Mouse (Mus musculus): ENCODE data around the gene Prx. TPM values are rescaled to one million over a fixed set of nuclear protein-coding genes. Genes with fewer than 3 reads are reported as not detected.

Gene Prx
- total RNA-seq (2023): under 1 TPM in 1 of 2 experiments, not detected in 1; 0.13 TPM

DNA sequence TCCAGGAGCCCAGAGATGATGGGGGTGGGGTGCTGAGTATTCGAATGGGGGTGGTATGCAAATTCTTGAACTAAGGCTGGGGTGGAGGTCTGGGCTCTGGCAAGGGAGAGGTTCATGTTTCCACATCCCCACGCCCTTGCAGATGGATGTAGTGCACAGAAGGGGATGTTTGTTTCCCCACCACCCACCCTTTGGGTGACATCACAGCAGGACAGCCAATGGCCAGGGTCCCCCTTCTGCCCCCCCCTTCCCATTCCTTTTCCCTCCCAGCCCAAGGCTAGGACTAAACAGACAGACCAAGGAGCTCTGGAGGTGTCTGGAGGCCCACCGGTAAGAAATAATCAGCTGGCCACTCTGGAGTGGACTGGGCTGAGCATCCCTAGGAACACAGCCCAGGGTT, at the start of gene Prx:
TSS of gene Prx (plus strand) at position 289 of the 400 bp plus-strand sequence.

DNA sequence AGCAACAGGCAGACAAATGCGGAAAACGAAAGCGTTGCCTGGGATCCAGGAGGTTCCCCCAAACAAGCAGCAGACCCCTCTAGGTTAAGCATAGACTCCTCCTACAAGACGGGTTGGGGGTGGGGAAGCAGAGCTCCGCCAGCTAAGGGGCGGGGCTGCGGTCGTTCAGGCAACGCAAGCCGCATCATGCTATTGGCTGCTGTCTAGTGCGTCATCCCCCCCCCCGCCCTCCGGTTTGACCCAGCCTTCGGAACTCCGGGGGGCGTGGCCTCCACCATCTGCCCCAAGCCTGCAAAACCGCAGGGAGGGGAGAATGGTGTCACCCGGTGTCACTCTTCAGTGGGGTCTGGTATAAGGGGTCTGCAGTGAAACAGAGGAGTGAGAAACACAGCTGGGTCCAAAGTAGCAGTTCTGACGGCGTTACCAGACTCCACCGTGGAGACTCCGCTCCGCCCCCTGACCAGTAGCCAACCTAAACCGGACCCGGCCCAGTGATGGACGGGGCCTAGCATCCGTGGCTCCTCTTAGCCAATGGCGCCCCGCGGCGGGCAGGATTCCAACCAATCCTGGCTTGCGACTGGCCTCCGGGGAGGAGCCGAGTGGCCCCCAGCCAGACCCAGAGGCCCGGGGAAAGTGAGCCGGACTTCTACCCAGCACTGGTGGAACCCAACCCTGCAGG, 25.8 kb upstream of the Prx start, which contains the start of gene Sertad3:
TSS of gene Sertad3 (plus strand) at position 613 of the 679 bp plus-strand sequence.

DNA sequence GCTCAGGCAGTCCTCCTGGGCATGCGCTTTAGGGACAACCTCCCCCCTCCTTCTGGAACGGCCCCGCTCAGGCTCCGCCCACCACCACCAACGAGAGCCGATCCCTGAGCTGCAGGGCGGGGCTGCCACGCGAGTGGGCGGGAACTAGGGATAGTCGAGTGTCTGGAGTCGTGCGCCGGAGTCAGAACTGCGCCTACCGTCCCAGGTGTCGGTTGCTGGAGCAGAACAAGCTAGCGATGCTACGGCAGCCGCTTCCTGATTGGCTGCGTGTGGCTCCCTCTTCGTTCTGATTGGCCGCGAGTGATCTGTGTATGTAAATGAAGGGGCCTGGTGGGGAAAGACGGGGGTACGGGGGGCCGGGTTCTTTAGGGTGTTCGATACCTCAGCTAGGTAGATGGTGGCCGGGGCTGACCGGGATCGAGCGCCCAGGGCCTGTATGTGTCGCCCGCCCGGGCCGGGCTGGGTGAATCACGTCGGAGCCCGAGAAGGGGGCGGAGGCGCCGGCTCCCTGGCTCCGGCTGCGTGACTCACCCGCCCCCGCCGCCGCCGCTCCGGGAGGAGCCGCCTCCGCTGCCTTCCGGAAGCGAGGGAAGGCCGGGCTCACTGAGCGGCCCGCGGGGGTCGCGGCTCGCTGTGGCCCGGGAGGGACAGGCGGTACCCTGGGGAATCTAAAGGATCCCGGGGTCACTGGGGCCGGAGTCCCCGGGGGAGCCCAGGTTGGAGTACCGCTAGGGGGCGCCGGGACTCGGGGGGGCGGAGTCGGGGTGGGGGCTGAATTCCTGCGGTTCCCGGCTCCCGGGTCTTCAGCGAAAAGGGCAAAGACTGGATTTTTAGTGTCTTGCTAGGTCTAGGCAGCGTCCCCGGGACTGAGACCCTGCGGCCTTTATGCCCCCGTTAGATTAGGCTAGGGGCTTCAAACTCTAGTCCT, 12.1 kb upstream of the Prx start, which contains the start of gene Sertad1:
TSS of gene Sertad1 (plus strand) at position 141 of the 928 bp plus-strand sequence.

DNA sequence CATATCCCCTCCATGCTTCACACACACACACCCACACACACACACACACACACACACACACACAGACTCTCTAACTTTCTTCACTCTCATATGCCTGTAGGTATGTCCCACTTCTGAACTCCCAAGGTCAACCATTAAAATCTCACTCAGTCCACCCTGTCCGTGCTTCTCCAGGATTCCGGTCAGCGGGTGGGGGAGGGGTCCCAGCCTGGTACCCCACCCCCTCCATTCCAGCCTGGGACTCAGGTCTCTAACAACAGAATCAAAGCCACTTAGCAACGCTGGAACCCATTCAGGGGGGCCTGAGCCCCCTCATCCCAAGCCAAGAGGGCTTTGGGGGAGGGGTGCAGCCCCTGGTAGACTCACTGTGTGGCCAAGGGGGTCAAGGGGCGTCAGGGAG, 23.8 kb downstream of the Prx start, which contains the start of gene Hipk4:
TSS of gene Hipk4 (plus strand) at position 301 of the 400 bp plus-strand sequence.

DNA sequence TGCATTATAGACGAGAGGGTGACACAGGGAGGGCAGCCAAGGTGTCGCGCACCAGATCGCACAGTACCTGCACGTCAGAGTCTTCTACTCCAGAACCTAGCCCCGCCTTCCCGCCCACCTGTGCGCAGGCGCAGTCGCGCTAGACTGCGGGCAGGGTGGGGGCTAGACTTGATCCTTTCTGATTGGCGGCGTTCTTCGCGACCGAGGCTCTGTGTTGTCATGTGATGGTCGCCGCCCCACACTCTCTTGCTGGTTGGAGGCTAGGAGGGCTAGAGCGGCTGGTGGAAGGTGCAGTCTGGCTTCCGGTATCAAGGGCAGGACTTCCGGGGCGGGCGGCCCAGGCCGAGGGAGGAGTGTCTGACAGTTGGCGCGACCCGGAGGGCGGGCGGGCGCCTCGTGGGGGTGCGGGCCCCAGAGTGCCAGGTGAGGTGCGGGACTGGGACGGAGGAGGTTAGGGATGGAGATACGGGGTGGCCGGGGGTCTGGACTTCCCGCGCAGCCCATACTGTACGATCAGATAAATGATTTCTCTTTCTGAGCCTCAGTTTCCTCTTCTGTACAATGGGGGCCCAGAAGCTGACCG, 53.9 kb downstream of the Prx start, which contains the start of the genes Pld3 and 2310022A10Rik:
TSS of gene Pld3 (minus strand) at position 288 of the 583 bp plus-strand sequence.
TSS of gene 2310022A10Rik (plus strand) at position 303 of the 583 bp plus-strand sequence.

Other genes starting within 250 kb of the Prx start
- 1 to 10 TPM; 3.7 to 5.2 TPM for gene Numbl, start 240.9 kb upstream of the Prx start, total RNA-seq (2023)
- 1 to 10 TPM; 1.6 to 1.9 TPM for gene Ltbp4, start 161.6 kb upstream of the Prx start, total RNA-seq (2023)
- 10 to 100 TPM; 83.7 to 87.8 TPM for gene Shkbp1, start 143.3 kb upstream of the Prx start, total RNA-seq (2023)
- 1 to 10 TPM; 2.3 to 4.4 TPM for gene Gm20479, start 141.9 kb upstream of the Prx start, total RNA-seq (2023)
- under 1 TPM in 1 of 2 experiments, not detected in 1; 0.18 TPM for gene Sptbn4, start 51.6 kb upstream of the Prx start, total RNA-seq (2023)
- 100 to 1,000 TPM; 110 to 116 TPM for gene Blvrb, start 51.3 kb upstream of the Prx start, total RNA-seq (2023)
- 10 to 100 TPM; 26.3 to 27.2 TPM for gene Sertad3, start 25.6 kb upstream of the Prx start, total RNA-seq (2023)
- gene Sertad1, start 12.4 kb upstream of the Prx start, total RNA-seq (2023): 10 to 100 TPM; 48.9 to 57.6 TPM
- not detected for gene Hipk4, start 23.9 kb downstream of the Prx start, total RNA-seq (2023)
- gene Pld3, start 53.9 kb downstream of the Prx start, total RNA-seq (2023): 100 to 1,000 TPM; 136 to 160 TPM
- 10 to 100 TPM; 28.0 to 29.4 TPM for gene 2310022A10Rik, start 53.9 kb downstream of the Prx start, total RNA-seq (2023)
- gene Akt2, start 92.2 kb downstream of the Prx start, total RNA-seq (2023): 10 to 100 TPM; 80.8 to 84.1 TPM
- not detected for gene Ttc9b, start 154.6 kb downstream of the Prx start, total RNA-seq (2023)
- 10 to 100 TPM; 11.2 to 12.2 TPM for gene Map3k10, start 175.3 kb downstream of the Prx start, total RNA-seq (2023)
- gene Zfp607b, start 190.0 kb downstream of the Prx start, total RNA-seq (2023): 1 to 10 TPM in 1 of 2 experiments, under 1 TPM in 1; 0.37 to 1.6 TPM
- gene Zfp60, start 232.1 kb downstream of the Prx start, total RNA-seq (2023): 1 to 10 TPM; 4.6 to 5.6 TPM